Mouse (Mus musculus): ENCODE results near the gene Vgll4. TPM values are rescaled to one million over a fixed set of nuclear protein-coding genes. Genes with fewer than 3 reads are reported as not detected.

Gene Vgll4
- polyA plus RNA-seq, 1 experiment from 2014 or later = 111 TPM

GRCm38 (mm10) chr6:114959012-114959398 is 10.8 kb downstream of the Vgll4 start:
- Histone ChIP-seq H3K4me1 (ENCODE audit: insufficient read depth) (peaks cover 15% of the 10 kb centered on the region; the same call in 1 of the 2 replicates), H3K27me3 (ENCODE audit: insufficient read depth, low read length) (no peaks in the 10 kb centered on the region), H3K4me3 (ENCODE audit: low read depth, low read length) (no peak overlapping the region), H3K9ac (no peak overlapping the region), H3K36me3 (ENCODE audit: insufficient read depth) (no peaks in the 10 kb centered on the region), H3K9me3 (ENCODE audit: low read depth, low read length) (no peaks in the 10 kb centered on the region), H3K27ac (ENCODE audit: low read depth) (no peak overlapping the region), H3K4me2 (0 out of 2 replicates have a peak overlapping the region, but pooled peaks have one; percentile 12)
- peak; percentile 70; the same call in 1 of the 2 replicates for ATAC-seq (ENCODE audit: insufficient read depth)
- 52% methylated on average over 6 of the region's 6 CpGs for WGBS
- DNase-seq = peak; percentile 40
- no peak for TF ChIP-seq CTCF (IDR thresholded peaks at IDR 0.05; ENCODE audit: low read depth)

GRCm38 (mm10) chr6:114958249-114959011 is 11.4 kb downstream of the Vgll4 start:
- ATAC-seq (ENCODE audit: insufficient read depth) (no peak), DNase-seq (peak; percentile 28)
- no peaks in the 10 kb centered on the region for H3K36me3 ChIP-seq (ENCODE audit: insufficient read depth)
- H3K27ac ChIP-seq (ENCODE audit: low read depth) = no peak overlapping the region
- H3K9ac ChIP-seq = no peak overlapping the region
- 52% methylated on average over 10 of the region's 10 CpGs for WGBS
- 0 out of 2 replicates have a peak overlapping the region, but pooled peaks have one; percentile 12 for H3K4me2 ChIP-seq
- no peaks in the 10 kb centered on the region for H3K27me3 ChIP-seq (ENCODE audit: insufficient read depth, low read length)
- H3K4me1 ChIP-seq (ENCODE audit: insufficient read depth) = peaks cover 15% of the 10 kb centered on the region; the same call in 1 of the 2 replicates
- no peaks in the 10 kb centered on the region for H3K9me3 ChIP-seq (ENCODE audit: low read depth, low read length)
- TF ChIP-seq CTCF (IDR thresholded peaks at IDR 0.05; ENCODE audit: low read depth) = no peak
- H3K4me3 ChIP-seq (ENCODE audit: low read depth, low read length) = no peak overlapping the region

GRCm38 (mm10) chr6:114957756-114958155 is 12.0 kb downstream of the Vgll4 start:
- no peaks in the 10 kb centered on the region for H3K36me3 ChIP-seq (ENCODE audit: insufficient read depth)
- no peak overlapping the region for H3K4me3 ChIP-seq (ENCODE audit: low read depth, low read length)
- DNase-seq (no peak), ATAC-seq (ENCODE audit: insufficient read depth) (no peak)
- H3K27ac ChIP-seq (ENCODE audit: low read depth) = no peak overlapping the region
- TF ChIP-seq CTCF (IDR thresholded peaks at IDR 0.05; ENCODE audit: low read depth) = no peak
- H3K9me3 ChIP-seq (ENCODE audit: low read depth, low read length) = no peaks in the 10 kb centered on the region
- no peak overlapping the region for H3K9ac ChIP-seq
- H3K4me1 ChIP-seq (ENCODE audit: insufficient read depth) = peaks cover 10% of the 10 kb centered on the region; the same call in 1 of the 2 replicates
- 52% methylated on average over 12 of the region's 12 CpGs for WGBS
- H3K4me2 ChIP-seq = 0 out of 2 replicates have a peak overlapping the region, but pooled peaks have one; percentile 10
- H3K27me3 ChIP-seq (ENCODE audit: insufficient read depth, low read length) = no peaks in the 10 kb centered on the region

- ATAC-seq (ENCODE audit: insufficient read depth) (no peak), DNase-seq (no peak)
- TF ChIP-seq CTCF (IDR thresholded peaks at IDR 0.05; ENCODE audit: low read depth) = no peak
- H3K4me2 ChIP-seq = no peak overlapping the region
- 71% methylated on average over 5 of the region's 5 CpGs for WGBS
- H3K27ac ChIP-seq (ENCODE audit: low read depth) = no peak overlapping the region
- no peak overlapping the region for H3K9ac ChIP-seq
- no peaks in the 10 kb centered on the region for H3K9me3 ChIP-seq (ENCODE audit: low read depth, low read length)
- no peak overlapping the region for H3K4me3 ChIP-seq (ENCODE audit: low read depth, low read length)
- H3K4me1 ChIP-seq (ENCODE audit: insufficient read depth) = peaks cover 10% of the 10 kb centered on the region; the same call in 1 of the 2 replicates
- H3K36me3 ChIP-seq (ENCODE audit: insufficient read depth) = no peaks in the 10 kb centered on the region
- no peaks in the 10 kb centered on the region for H3K27me3 ChIP-seq (ENCODE audit: insufficient read depth, low read length)
Observed at GRCm38 (mm10) chr6:114954496-114954895, 15.3 kb downstream of the Vgll4 start.

- 91% methylated on average over 5 of the region's 5 CpGs for WGBS
- H3K9ac ChIP-seq = no peak overlapping the region
- H3K4me1 ChIP-seq (ENCODE audit: insufficient read depth) = peaks cover 9% of the 10 kb centered on the region; the same call in 1 of the 2 replicates
- no peaks in the 10 kb centered on the region for H3K36me3 ChIP-seq (ENCODE audit: insufficient read depth)
- no peak for DNase-seq
- H3K4me2 ChIP-seq = no peak overlapping the region
- H3K9me3 ChIP-seq (ENCODE audit: low read depth, low read length) = no peaks in the 10 kb centered on the region
- ATAC-seq (ENCODE audit: insufficient read depth) = no peak
- no peak overlapping the region for H3K27ac ChIP-seq (ENCODE audit: low read depth)
- no peaks in the 10 kb centered on the region for H3K27me3 ChIP-seq (ENCODE audit: insufficient read depth, low read length)
- no peak for TF ChIP-seq CTCF (IDR thresholded peaks at IDR 0.05; ENCODE audit: low read depth)
- H3K4me3 ChIP-seq (ENCODE audit: low read depth, low read length) = no peak overlapping the region
Observed at GRCm38 (mm10) chr6:114953601-114954000, 16.2 kb downstream of the Vgll4 start.

- no peak overlapping the region for H3K27ac ChIP-seq (ENCODE audit: low read depth)
- no peaks in the 10 kb centered on the region for H3K27me3 ChIP-seq (ENCODE audit: insufficient read depth, low read length)
- no peaks in the 10 kb centered on the region for H3K36me3 ChIP-seq (ENCODE audit: insufficient read depth)
- H3K9ac ChIP-seq = no peak overlapping the region
- H3K4me2 ChIP-seq = no peak overlapping the region
- no peak for TF ChIP-seq CTCF (IDR thresholded peaks at IDR 0.05; ENCODE audit: low read depth)
- WGBS = 68% methylated on average over 5 of the region's 5 CpGs
- DNase-seq (no peak), ATAC-seq (ENCODE audit: insufficient read depth) (no peak)
- no peaks in the 10 kb centered on the region for H3K9me3 ChIP-seq (ENCODE audit: low read depth, low read length)
- no peak overlapping the region for H3K4me3 ChIP-seq (ENCODE audit: low read depth, low read length)
- no peaks in the 10 kb centered on the region for H3K4me1 ChIP-seq (ENCODE audit: insufficient read depth)
Observed at GRCm38 (mm10) chr6:114952356-114952755, 17.4 kb downstream of the Vgll4 start.
